Mouse (Mus musculus): ENCODE results near the gene Myh9. TPM values are rescaled to one million over a fixed set of nuclear protein-coding genes. Genes with fewer than 3 reads are reported as not detected.

Gene Myh9
- total RNA-seq, 1 experiment: 152 TPM

GRCm38 (mm10) chr15:77831138-77831579 is 10.8 kb downstream of the Myh9 start:
- TF ChIP-seq MAFK (IDR thresholded peaks at IDR 0.05; ENCODE audit: insufficient read depth, low read depth, low read length) (no peak), CHD2 (IDR thresholded peaks at IDR 0.05; ENCODE audit: low read depth, low read length) (no peak), ZNF384 (IDR thresholded peaks at IDR 0.05; ENCODE audit: low read depth, low read length) (no peak)

DNA sequence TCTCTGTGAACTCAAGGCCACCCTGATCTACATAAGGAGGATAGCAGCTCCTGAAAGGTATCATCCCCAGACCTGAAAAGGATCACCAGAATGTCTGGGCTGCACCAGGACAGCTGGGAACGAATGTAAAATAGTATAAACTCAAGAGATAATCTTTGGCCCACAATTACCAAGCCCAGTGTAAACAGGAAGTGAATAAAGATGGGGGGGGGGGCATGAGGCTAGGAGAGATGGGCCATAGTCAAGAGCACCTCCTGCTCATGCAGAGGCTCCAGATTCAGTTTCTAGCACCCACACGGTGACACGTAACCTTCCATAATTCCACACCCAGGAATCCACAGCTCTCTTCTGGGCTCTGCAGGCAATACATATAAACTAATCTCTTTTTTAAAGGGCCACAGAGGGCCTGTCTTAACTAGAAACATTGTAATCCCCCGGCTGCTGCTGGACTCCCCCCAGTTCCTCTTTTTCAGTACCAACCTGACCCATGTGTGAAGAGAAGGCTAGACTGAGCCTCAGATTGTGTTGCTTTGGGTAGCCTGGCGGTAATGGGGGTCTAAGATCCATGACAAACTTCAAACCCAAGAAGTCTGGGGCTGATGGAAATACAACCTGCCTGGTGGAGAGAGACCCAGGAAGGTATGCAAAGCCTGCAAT is 11.4 kb downstream of the Myh9 start:
- DNase-seq (ENCODE audit: low read depth, low spot score): no peak
- no peak overlapping the region for H3K4me3 ChIP-seq (ENCODE audit: insufficient read depth in 1 of 2, low read depth in 1 of 2, low read length in 2 of 2, poor library complexity in 1 of 2, severe bottlenecking in 1 of 2)
- peaks cover 18 to 48% of the 10 kb centered on the region in 2 experiments for H3K4me1 ChIP-seq (ENCODE audit: control insufficient read depth in 2 of 2, insufficient read depth in 2 of 2, low read length in 2 of 2, poor library complexity in 1 of 2)
- H3K9me3 ChIP-seq (ENCODE audit: control insufficient read depth, insufficient read depth, low read depth, low read length): no peaks in the 10 kb centered on the region
- no peak overlapping the region for H3K9ac ChIP-seq (ENCODE audit: insufficient read depth, low read depth, low read length, poor library complexity, severe bottlenecking)
- no peak for TF ChIP-seq ZNF384 (IDR thresholded peaks at IDR 0.05; ENCODE audit: low read depth, low read length)
- TF ChIP-seq MAFK (IDR thresholded peaks at IDR 0.05; ENCODE audit: insufficient read depth, low read depth, low read length): no peak
- no peak for TF ChIP-seq HCFC1 (IDR thresholded peaks at IDR 0.05; ENCODE audit: borderline replicate concordance, insufficient read depth, low read length)
- TF ChIP-seq ZC3H11A (IDR thresholded peaks at IDR 0.05; ENCODE audit: borderline replicate concordance, low read depth, low read length): no peak
- no peak for TF ChIP-seq CHD2 (IDR thresholded peaks at IDR 0.05; ENCODE audit: low read depth, low read length)
- in situ Hi-C loops (cut with MboI; ENCODE audit: low sequenced_read_pairs in 2 of 2, unreplicated experiment in 2 of 2): no loop called here
- H3K36me3 ChIP-seq (ENCODE audit: control insufficient read depth, insufficient read depth, low read length, poor library complexity, severe bottlenecking): peaks cover 12% of the 10 kb centered on the region
- no peak overlapping the region for H3K27ac ChIP-seq (ENCODE audit: insufficient read depth, low read depth, low read length, poor library complexity, severe bottlenecking)

More at GRCm38 (mm10) chr15:77831138-77831579, 10.8 kb downstream of the Myh9 start:
- H3K36me3 ChIP-seq (ENCODE audit: control insufficient read depth, insufficient read depth, low read length, poor library complexity, severe bottlenecking): peaks cover 12% of the 10 kb centered on the region
- peaks cover 15 to 48% of the 10 kb centered on the region in 2 experiments for H3K4me1 ChIP-seq (ENCODE audit: control insufficient read depth in 2 of 2, insufficient read depth in 2 of 2, low read length in 2 of 2, poor library complexity in 1 of 2)
- in situ Hi-C loops (cut with MboI; ENCODE audit: low sequenced_read_pairs in 2 of 2, unreplicated experiment in 2 of 2): no loop called here
- no peaks in the 10 kb centered on the region for H3K9me3 ChIP-seq (ENCODE audit: control insufficient read depth, insufficient read depth, low read depth, low read length)
- H3K9ac ChIP-seq (ENCODE audit: insufficient read depth, low read depth, low read length, poor library complexity, severe bottlenecking): no peak overlapping the region
- DNase-seq (ENCODE audit: low read depth, low spot score): no peak
- H3K4me3 ChIP-seq (ENCODE audit: insufficient read depth in 1 of 2, low read depth in 1 of 2, low read length in 2 of 2, poor library complexity in 1 of 2, severe bottlenecking in 1 of 2): no peak overlapping the region
- H3K27ac ChIP-seq (ENCODE audit: insufficient read depth, low read depth, low read length, poor library complexity, severe bottlenecking): no peak overlapping the region

DNA sequence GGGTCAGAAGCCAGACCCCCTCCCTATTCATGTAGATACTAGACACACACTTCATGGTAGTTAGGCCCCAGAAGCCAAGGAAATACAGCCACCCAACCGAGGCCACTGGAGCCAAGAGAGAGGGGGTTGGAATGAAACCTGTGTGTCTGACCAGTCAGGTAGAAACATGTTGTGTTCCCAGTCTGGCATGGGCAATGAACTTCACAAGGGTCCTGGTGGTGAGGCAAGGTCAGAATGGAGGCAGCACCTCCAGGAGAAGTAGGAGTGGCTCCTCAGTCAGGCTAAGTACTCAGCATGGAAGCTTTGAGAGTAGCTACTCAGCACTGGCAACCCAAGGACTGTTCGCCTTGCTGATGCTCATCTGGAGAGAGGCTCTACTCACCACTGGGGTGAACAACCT is 12.4 kb downstream of the Myh9 start:
- Histone ChIP-seq H3K27ac (ENCODE audit: insufficient read depth, low read depth, low read length, poor library complexity, severe bottlenecking) (peak overlapping the region; percentile 10; the same call in 1 of the 2 replicates), H3K36me3 (ENCODE audit: control insufficient read depth, insufficient read depth, low read length, poor library complexity, severe bottlenecking) (peaks cover 12% of the 10 kb centered on the region), H3K4me1 (ENCODE audit: control insufficient read depth in 2 of 2, insufficient read depth in 2 of 2, low read length in 2 of 2, poor library complexity in 1 of 2) (peaks cover 17 to 47% of the 10 kb centered on the region in 2 experiments), H3K9me3 (ENCODE audit: control insufficient read depth, insufficient read depth, low read depth, low read length) (no peaks in the 10 kb centered on the region), H3K4me3 (ENCODE audit: insufficient read depth in 1 of 2, low read depth in 1 of 2, low read length in 2 of 2, poor library complexity in 1 of 2, severe bottlenecking in 1 of 2) (no peak overlapping the region), H3K9ac (ENCODE audit: insufficient read depth, low read depth, low read length, poor library complexity, severe bottlenecking) (no peak overlapping the region)
- DNase-seq (ENCODE audit: low read depth, low spot score): no peak
- in situ Hi-C loops (cut with MboI; ENCODE audit: low sequenced_read_pairs in 2 of 2, unreplicated experiment in 2 of 2): no loop called here
- TF ChIP-seq MAFK (IDR thresholded peaks at IDR 0.05; ENCODE audit: insufficient read depth, low read depth, low read length): no peak
- no peak for TF ChIP-seq CHD2 (IDR thresholded peaks at IDR 0.05; ENCODE audit: low read depth, low read length)
- TF ChIP-seq HCFC1 (IDR thresholded peaks at IDR 0.05; ENCODE audit: borderline replicate concordance, insufficient read depth, low read length): no peak
- TF ChIP-seq ZC3H11A (IDR thresholded peaks at IDR 0.05; ENCODE audit: borderline replicate concordance, low read depth, low read length): no peak
- TF ChIP-seq ZNF384 (IDR thresholded peaks at IDR 0.05; ENCODE audit: low read depth, low read length): no peak; the same call in 1 of the 2 replicates

- TF ChIP-seq CHD2 (IDR thresholded peaks at IDR 0.05; ENCODE audit: low read depth, low read length) (no peak), HCFC1 (IDR thresholded peaks at IDR 0.05; ENCODE audit: borderline replicate concordance, insufficient read depth, low read length) (no peak), MAFK (IDR thresholded peaks at IDR 0.05; ENCODE audit: insufficient read depth, low read depth, low read length) (no peak), ZNF384 (IDR thresholded peaks at IDR 0.05; ENCODE audit: low read depth, low read length) (no peak)
- Histone ChIP-seq H3K9ac (ENCODE audit: insufficient read depth, low read depth, low read length, poor library complexity, severe bottlenecking) (no peak overlapping the region), H3K9me3 (ENCODE audit: control insufficient read depth, insufficient read depth, low read depth, low read length) (no peaks in the 10 kb centered on the region), H3K4me1 (ENCODE audit: control insufficient read depth in 2 of 2, insufficient read depth in 2 of 2, low read length in 2 of 2, poor library complexity in 1 of 2) (peaks cover 15 to 48% of the 10 kb centered on the region in 2 experiments), H3K27ac (ENCODE audit: insufficient read depth, low read depth, low read length, poor library complexity, severe bottlenecking) (no peak overlapping the region), H3K4me3 (ENCODE audit: insufficient read depth in 1 of 2, low read depth in 1 of 2, low read length in 2 of 2, poor library complexity in 1 of 2, severe bottlenecking in 1 of 2) (no peak overlapping the region), H3K36me3 (ENCODE audit: control insufficient read depth, insufficient read depth, low read length, poor library complexity, severe bottlenecking) (peaks cover 15% of the 10 kb centered on the region)
- no peak for DNase-seq (ENCODE audit: low read depth, low spot score)
- in situ Hi-C loops (cut with MboI; ENCODE audit: low sequenced_read_pairs in 2 of 2, unreplicated experiment in 2 of 2): no loop called here
Observed at GRCm38 (mm10) chr15:77828910-77829309, 13.1 kb downstream of the Myh9 start.

Measured in ES-E14 (cell line).